Mouse (Mus musculus) urinary bladder, postnatal 36 days (tissue): ENCODE results near the gene Dhx30.

Experiments
- DNase-seq, 2 experiments: peaks; one replicate each; pipeline ENCODE4 v3.0.0; 2022; ENCODE audit warnings: low spot score in 2 of 2, mixed read lengths in 1 of 2

Gene Dhx30

DNA sequence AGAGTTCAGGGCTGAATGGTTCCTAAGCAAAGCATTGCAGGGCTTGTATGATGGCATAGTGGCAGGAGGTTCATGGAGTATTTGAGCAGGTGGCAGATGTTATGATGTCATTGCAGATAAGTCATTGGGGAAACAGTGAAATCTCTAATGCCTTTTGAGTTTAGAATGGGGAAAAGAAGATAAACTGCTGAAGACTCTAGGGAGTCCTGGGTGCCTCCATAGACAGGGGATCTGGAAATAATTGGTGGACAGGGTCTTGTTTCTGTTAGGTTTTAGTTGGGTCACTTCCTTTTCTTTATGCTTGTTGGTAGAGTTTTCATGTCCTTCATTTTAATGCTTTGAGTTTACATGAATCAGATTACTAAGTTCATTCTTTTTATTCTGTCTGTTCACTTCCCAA lies 70.4 kb downstream of the Dhx30 start:
- no peak for DNase-seq

DNA sequence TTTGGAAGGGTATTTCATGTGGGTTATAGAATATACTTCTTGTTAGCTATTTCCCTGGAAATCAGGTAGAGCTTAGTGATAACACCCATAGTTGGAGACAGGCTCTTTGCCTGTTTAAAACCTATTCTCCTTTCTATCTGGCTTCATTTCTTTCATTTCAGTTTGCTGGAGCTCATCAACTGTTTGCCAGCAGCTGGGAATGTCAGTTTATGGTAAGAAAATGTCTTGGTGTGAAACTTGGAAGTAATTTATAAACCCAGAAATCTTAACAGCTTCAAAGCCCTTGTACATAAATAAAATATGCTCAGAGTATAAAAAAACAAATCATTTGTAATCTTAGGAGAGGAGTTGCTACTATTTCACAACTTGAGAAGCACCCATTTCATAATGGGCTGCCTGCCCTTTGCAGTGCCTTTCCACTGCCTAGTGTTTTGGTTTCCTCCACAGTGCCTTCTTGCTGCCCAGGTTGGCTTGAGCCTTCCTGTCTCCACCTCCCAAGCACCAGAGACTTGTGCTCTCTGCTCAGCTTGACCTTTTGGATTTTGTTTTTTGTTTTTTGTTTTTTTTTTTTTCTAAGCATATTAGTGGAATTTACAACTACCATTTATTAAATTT lies 71.8 kb downstream of the Dhx30 start:
- peak in 1 of 2 experiments; percentile 11 for DNase-seq

DNA sequence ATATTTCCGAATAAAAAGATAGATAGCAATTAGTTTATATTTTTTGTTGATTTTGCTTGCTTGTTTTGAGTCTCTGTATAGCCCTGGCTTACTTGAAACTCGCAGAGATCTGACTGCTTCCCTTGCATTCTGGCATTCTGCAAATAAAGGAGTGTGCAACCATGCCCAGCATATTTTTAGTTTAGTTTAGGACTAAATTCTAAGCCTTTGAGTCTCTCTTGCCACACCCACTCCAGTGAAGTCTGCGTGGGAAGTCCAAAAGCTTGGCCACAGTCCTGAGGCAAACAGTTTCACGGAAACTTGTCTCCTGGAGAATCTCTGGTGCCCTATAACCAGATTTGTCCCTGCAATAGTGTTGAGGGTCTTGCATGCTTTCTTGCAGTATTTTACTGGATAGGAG lies 73.3 kb downstream of the Dhx30 start:
- DNase-seq: no peak

DNA sequence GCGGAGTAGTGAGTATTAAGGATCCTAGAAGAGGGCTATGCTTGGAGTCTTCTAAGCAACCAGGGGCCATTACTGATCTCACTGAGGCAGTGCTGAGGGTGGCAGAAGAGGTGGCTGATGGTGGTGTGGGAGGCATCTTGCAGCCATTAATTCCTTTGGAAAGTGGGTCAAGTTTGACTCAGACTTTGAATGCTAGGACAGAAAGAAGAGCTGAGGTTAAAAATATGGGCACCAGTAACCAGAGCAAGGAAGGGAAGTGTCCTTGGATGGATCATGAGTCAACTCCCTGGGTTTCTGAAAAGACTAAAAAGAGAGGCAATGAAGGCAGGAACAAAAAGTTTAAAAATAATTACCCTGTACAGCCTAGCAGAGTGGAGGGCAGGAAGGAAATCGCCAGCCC lies 79.1 kb downstream of the Dhx30 start:
- no peak for DNase-seq

DNA sequence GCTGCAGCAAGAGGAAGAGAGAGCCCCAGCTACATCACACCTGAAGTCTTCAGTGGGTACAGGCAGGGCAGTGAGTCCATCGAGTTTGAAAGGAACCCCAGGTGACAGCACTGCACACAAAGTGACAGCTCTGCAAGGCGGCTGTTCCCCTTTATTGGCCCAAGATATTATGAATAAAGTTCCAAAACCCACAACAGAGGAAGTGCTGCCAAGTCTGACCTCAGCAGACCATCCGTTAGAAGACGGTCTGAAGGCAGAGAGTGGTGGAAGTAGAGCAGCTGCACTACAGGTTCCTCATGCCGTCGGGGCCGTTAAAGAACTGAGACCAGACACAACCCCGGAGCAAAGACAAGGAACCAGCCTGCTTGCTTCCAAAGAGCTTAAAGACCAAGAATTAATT lies 79.7 kb downstream of the Dhx30 start:
- DNase-seq: no peak

DNA sequence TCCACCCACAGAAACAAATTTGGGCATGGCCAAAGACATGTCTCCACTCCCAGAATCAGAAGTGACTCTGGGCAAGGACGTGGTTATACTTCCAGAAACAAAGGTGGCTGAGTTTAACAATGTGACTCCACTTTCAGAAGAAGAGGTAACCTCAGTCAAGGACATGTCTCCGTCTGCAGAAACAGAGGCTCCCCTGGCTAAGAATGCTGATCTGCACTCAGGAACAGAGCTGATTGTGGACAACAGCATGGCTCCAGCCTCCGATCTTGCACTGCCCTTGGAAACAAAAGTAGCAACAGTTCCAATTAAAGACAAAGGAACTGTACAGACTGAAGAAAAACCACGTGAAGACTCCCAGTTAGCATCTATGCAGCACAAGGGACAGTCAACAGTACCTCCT lies 82.5 kb downstream of the Dhx30 start:
- DNase-seq: no peak
